Mouse (Mus musculus): ENCODE data around the gene Foxr1. TPM values are rescaled to one million over a fixed set of nuclear protein-coding genes. Genes with fewer than 3 reads are reported as not detected.
A peak's percentile ranks its signal among the peaks of the same experiment; 100 is the strongest.

Foxr1 gene
- polyA plus RNA-seq, 1 experiment from 2014 or later = not detected

- H3K9ac ChIP-seq (ENCODE audit: low read length) = no peak overlapping the region
- peak; percentile 58 for DNase-seq (ENCODE audit: low spot score)
- no peak overlapping the region for H3K27ac ChIP-seq (replicated peaks; ENCODE audit: low read depth, low read length)
- no peak overlapping the region for H3K4me3 ChIP-seq (ENCODE audit: low read depth, low read length)
- no peaks in the 10 kb centered on the region for H3K4me1 ChIP-seq (ENCODE audit: control insufficient read depth, insufficient read depth, low read length)
- no peak for ATAC-seq (ENCODE audit: insufficient number of reproducible peaks, low FRiP score, low TSS enrichment, low read depth)
- WGBS = 71% methylated on average over 8 of the region's 8 CpGs
- H3K36me3 ChIP-seq (ENCODE audit: control insufficient read depth, insufficient read depth, low read length) = peaks cover 32% of the 10 kb centered on the region
- H3K4me2 ChIP-seq (ENCODE audit: low read depth, severe bottlenecking) = no peak overlapping the region
- no peaks in the 10 kb centered on the region for H3K9me3 ChIP-seq (ENCODE audit: control insufficient read depth, low read length)
- H3K27me3 ChIP-seq (ENCODE audit: control insufficient read depth, insufficient read depth, low read length) = no peaks in the 10 kb centered on the region
These were observed 51.7 kb downstream of the Foxr1 start for GRCm38 (mm10) chr9:44389273-44389672.

- DNase-seq (ENCODE audit: low spot score) (no peak), ATAC-seq (ENCODE audit: insufficient number of reproducible peaks, low FRiP score, low TSS enrichment, low read depth) (no peak)
- Histone ChIP-seq H3K27ac (replicated peaks; ENCODE audit: low read depth, low read length) (no peak overlapping the region), H3K4me2 (ENCODE audit: low read depth, severe bottlenecking) (no peak overlapping the region), H3K36me3 (ENCODE audit: control insufficient read depth, insufficient read depth, low read length) (peaks cover 39% of the 10 kb centered on the region), H3K9me3 (ENCODE audit: control insufficient read depth, low read length) (no peaks in the 10 kb centered on the region), H3K4me3 (ENCODE audit: low read depth, low read length) (no peak overlapping the region), H3K9ac (ENCODE audit: low read length) (no peak overlapping the region), H3K4me1 (ENCODE audit: control insufficient read depth, insufficient read depth, low read length) (no peaks in the 10 kb centered on the region), H3K27me3 (ENCODE audit: control insufficient read depth, insufficient read depth, low read length) (no peaks in the 10 kb centered on the region)
- 77% methylated on average over 3 of the region's 3 CpGs for WGBS
These were observed 53.7 kb downstream of the Foxr1 start for GRCm38 (mm10) chr9:44387221-44387620.

DNA sequence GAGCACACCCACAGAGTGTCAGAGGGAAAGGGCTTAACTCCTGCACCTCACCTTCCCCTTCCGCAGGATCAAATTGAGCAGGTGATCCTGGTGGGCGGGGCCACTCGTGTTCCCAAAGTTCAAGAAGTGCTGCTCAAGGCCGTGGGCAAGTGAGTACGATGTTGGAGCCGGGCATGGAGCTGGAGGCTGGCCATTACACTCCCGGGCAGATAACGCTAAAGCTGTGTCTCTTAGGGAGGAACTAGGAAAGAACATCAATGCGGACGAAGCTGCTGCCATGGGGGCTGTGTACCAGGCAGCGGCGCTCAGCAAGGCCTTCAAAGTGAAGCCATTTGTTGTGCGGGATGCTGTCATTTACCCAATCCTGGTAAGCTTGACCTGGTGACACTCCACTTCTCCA is 56.3 kb downstream of the Foxr1 start:
- 92% methylated on average over 13 of the region's 13 CpGs for WGBS
- Histone ChIP-seq H3K27ac (replicated peaks; ENCODE audit: low read depth, low read length) (no peak overlapping the region), H3K4me2 (ENCODE audit: low read depth, severe bottlenecking) (no peak overlapping the region), H3K9me3 (ENCODE audit: control insufficient read depth, low read length) (no peaks in the 10 kb centered on the region), H3K4me3 (ENCODE audit: low read depth, low read length) (no peak overlapping the region), H3K9ac (ENCODE audit: low read length) (no peak overlapping the region), H3K27me3 (ENCODE audit: control insufficient read depth, insufficient read depth, low read length) (no peaks in the 10 kb centered on the region), H3K36me3 (ENCODE audit: control insufficient read depth, insufficient read depth, low read length) (peaks cover 43% of the 10 kb centered on the region), H3K4me1 (ENCODE audit: control insufficient read depth, insufficient read depth, low read length) (peaks cover 8% of the 10 kb centered on the region)
- no peak for DNase-seq (ENCODE audit: low spot score)
- ATAC-seq (ENCODE audit: insufficient number of reproducible peaks, low FRiP score, low TSS enrichment, low read depth) = no peak

Small RNA genes lying within 50 kb of the gene (microRNA-seq; reads per million reads assigned to microRNA genes)
- not detected for gene Mir7085

Other genes starting within 250 kb of the Foxr1 start
- gene Cbl, start 207.1 kb downstream of the Foxr1 start, polyA plus RNA-seq (2014; fragmentation: Nextera tagmentation; extraction: Ambion mirVana) = 19.2 and 21.7 TPM in 2 replicates
- gene Ccdc153, start 200.5 kb downstream of the Foxr1 start, polyA plus RNA-seq (2014; fragmentation: Nextera tagmentation; extraction: Ambion mirVana) = not detected in 2 replicates
- gene Pdzd3, start 189.7 kb downstream of the Foxr1 start, polyA plus RNA-seq (2014; fragmentation: Nextera tagmentation; extraction: Ambion mirVana) = 0.08 TPM in 1 of 2 replicates, not detected in the other
- 2.7 and 3.0 TPM in 2 replicates for gene Nlrx1, start 172.5 kb downstream of the Foxr1 start, polyA plus RNA-seq (2014; fragmentation: Nextera tagmentation; extraction: Ambion mirVana)
- 3.4 and 3.7 TPM in 2 replicates for gene Abcg4, start 152.5 kb downstream of the Foxr1 start, polyA plus RNA-seq (2014; fragmentation: Nextera tagmentation; extraction: Ambion mirVana)
- gene Hinfp, start 135.5 kb downstream of the Foxr1 start, polyA plus RNA-seq (2014; fragmentation: Nextera tagmentation; extraction: Ambion mirVana) = 19.5 and 28.4 TPM in 2 replicates
- gene C2cd2l, start 120.9 kb downstream of the Foxr1 start, polyA plus RNA-seq (2014; fragmentation: Nextera tagmentation; extraction: Ambion mirVana) = 6.5 and 7.6 TPM in 2 replicates
- gene Dpagt1, start 115.1 kb downstream of the Foxr1 start, polyA plus RNA-seq (2014; fragmentation: Nextera tagmentation; extraction: Ambion mirVana) = 52.3 and 55.8 TPM in 2 replicates
- gene H2afx, start 106.4 kb downstream of the Foxr1 start, polyA plus RNA-seq (2014; fragmentation: Nextera tagmentation; extraction: Ambion mirVana) = 507 and 525 TPM in 2 replicates
- 145 and 153 TPM in 2 replicates for gene Hmbs, start 96.9 kb downstream of the Foxr1 start, polyA plus RNA-seq (2014; fragmentation: Nextera tagmentation; extraction: Ambion mirVana)
- 26.4 and 26.6 TPM in 2 replicates for gene Vps11, start 79.5 kb downstream of the Foxr1 start, polyA plus RNA-seq (2014; fragmentation: Nextera tagmentation; extraction: Ambion mirVana)
- gene Hyou1, start 61.6 kb downstream of the Foxr1 start, polyA plus RNA-seq (2014; fragmentation: Nextera tagmentation; extraction: Ambion mirVana) = 36.1 and 39.7 TPM in 2 replicates
- gene Slc37a4, start 44.3 kb downstream of the Foxr1 start, polyA plus RNA-seq (2014; fragmentation: Nextera tagmentation; extraction: Ambion mirVana) = 10.1 and 10.6 TPM in 2 replicates
- 2,256 and 2,311 TPM in 2 replicates for gene Rps25, start 34.0 kb downstream of the Foxr1 start, polyA plus RNA-seq (2014; fragmentation: Nextera tagmentation; extraction: Ambion mirVana)
- gene Trappc4, start 33.5 kb downstream of the Foxr1 start, polyA plus RNA-seq (2014; fragmentation: Nextera tagmentation; extraction: Ambion mirVana) = 141 TPM in 2 replicates
- gene Ccdc84, start 22.6 kb downstream of the Foxr1 start, polyA plus RNA-seq (2014; fragmentation: Nextera tagmentation; extraction: Ambion mirVana) = 22.0 and 27.1 TPM in 2 replicates
- 0.59 and 0.99 TPM in 2 replicates for gene Upk2, start 13.8 kb upstream of the Foxr1 start, polyA plus RNA-seq (2014; fragmentation: Nextera tagmentation; extraction: Ambion mirVana)
- gene Bcl9l, start 41.7 kb upstream of the Foxr1 start, polyA plus RNA-seq (2014; fragmentation: Nextera tagmentation; extraction: Ambion mirVana) = 11.6 and 12.3 TPM in 2 replicates
- 0.05 TPM in 1 of 2 replicates, not detected in the other for gene Cxcr5, start 120.7 kb upstream of the Foxr1 start, polyA plus RNA-seq (2014; fragmentation: Nextera tagmentation; extraction: Ambion mirVana)
- 16.1 and 18.2 TPM in 2 replicates for gene Ddx6, start 163.8 kb upstream of the Foxr1 start, polyA plus RNA-seq (2014; fragmentation: Nextera tagmentation; extraction: Ambion mirVana)
- not detected in 2 replicates for gene Treh, start 232.1 kb upstream of the Foxr1 start, polyA plus RNA-seq (2014; fragmentation: Nextera tagmentation; extraction: Ambion mirVana)

Data from limb, embryonic 11.5 days (tissue).